Mouse (Mus musculus) heart, postnatal 0 days (tissue): Measurements from ENCODE around the gene Tnfaip3.

Experiments
- CTCF ChIP-seq: IDR thresholded peaks from 2 replicates; pipeline ENCODE4 v1.5.1; 2016; ENCODE audit warnings: antibody characterized with exemption, control low read depth, low read depth
- EP300 ChIP-seq: IDR thresholded peaks from 2 replicates; pipeline ENCODE4 v1.6.1; 2016; ENCODE audit warnings: antibody characterized with exemption, low read depth

- TF ChIP-seq CTCF (no peak), EP300 (no peak)
Observed at GRCm38 (mm10) chr10:18996331-18996730, 19.1 kb downstream of the Tnfaip3 start.
